Mouse (Mus musculus) c-Kit-positive CD71-positive TER-119-negative erythroid progenitor cells, embryonic 14.5 days (primary cell): Measurements from ENCODE around the gene Scrn3.

Experiments
- DNase-seq: peaks from one replicate; pipeline ENCODE4 v3.0.0-alpha.2; 2013; ENCODE audit warnings: low read depth

Gene Scrn3

DNA sequence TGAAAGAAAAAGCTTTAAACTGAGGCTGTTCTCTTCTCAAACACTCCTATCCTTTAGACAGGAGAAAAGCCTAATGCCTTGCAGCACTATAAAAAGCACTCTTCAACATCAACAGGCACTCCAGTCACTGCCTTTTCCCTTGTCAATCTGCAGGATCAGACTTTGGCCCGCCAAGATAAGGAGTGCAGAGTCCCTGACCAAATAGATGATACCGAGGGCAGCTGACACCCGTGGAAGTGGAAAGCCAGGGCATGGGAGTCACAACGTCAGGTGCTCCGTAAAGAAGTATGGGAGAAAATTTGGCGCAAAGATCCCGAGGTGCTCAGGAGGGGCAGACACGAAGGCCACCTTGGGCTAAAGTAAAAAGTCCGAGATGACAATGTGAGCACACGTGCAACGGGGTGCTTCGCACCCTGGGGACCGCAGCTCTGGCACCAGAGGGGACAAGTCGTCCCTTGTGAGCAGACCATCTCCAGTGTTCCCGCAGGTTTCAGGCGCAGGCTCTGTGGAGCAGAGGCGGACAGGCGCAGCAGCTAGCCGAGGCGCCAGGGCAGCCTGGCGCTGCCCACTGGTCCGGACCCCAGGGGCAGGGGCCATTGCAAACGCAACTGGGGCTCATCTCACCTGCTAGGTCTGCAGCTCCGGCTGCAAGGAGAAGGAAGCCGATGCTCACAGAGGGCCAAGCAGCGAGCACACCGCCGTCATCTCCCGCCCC lies 73.4 kb downstream of the Scrn3 start:
- peak; percentile 27 for DNase-seq

DNA sequence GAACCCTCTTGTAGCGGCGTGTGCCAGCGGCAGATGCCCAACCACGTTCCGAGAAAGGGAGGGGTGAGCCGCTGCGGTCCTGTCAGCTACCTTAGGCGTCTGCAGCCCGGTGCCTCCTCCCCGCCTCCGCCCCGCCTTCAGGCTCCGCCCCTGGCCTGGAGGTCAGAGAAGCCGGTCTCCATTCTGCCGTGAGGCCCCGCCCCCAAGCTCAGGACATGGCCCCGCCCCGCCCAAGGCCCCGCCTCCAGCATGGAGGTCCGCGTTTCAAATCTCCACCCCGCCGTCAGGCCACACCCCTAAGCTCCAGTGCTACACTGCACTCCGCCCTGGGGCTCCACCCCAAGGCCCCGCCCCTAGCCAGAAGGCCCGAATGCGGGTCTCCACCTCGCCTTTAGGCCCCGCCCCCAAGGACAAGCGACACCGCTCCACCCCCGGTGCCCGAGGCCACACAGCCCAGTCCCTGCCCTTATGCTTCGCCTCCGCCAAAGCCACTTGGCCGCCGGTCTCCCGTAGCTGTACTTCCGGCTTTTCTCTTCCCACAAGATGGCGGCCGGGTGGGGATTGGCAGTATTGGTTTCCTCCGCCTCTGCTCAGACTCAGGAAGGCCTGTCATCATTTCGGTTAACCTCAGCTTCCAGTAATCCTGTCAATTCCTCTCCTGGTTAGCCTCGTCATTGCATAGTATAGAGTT lies 74.1 kb downstream of the Scrn3 start, which contains the start of gene Gpr155:
Gpr155 (minus strand) TSS at position 217 of the 691 bp plus-strand sequence.
- DNase-seq: peak; percentile 98
